Comparison of ENCODE assay signal across 24 mouse cellular contexts in genomic region chr3:97044188-97044587, GRCm38 (mm10).
DNase-seq lines count a peak whose midpoint lies in the region; ATAC-seq and TF ChIP-seq lines count a peak whose summit lies in the region.
"Had no signal": no experiment of that assay in that cellular context is flagged by ENCODE, and none has a peak within 500 bp of the region (broad histone marks: within the 10 kb centered on the region; RNA-seq: fewer than 3 reads in every experiment).

No protein-coding gene starts in this region.

- dilution Hi-C loops in CH12.LX (cut with MboI; ENCODE audit: extremely low pct_ligation_motif_present, extremely low pct_unique_long_range_greater_than_20kb, low sequenced_read_pairs), result no loop called here

- DNase-seq in adrenal gland, postnatal 14 days, result peak; percentile 11
- no peak for DNase-seq in adrenal gland, postnatal 36 days
- peak; percentile 47 for DNase-seq in lung, postnatal 14 days
- DNase-seq in lung, postnatal 0 days (ENCODE audit: low spot score), result no peak
- DNase-seq in CH12.LX (ENCODE audit: extremely low read depth), result peak; percentile 6
- DNase-seq in lung, postnatal 36 days, result peak; percentile 69
- no peak for DNase-seq in right cerebral cortex, postnatal 25 days
- DNase-seq: cerebellum, adult 11-12 months; cerebellum, postnatal 25 days; embryo, embryonic 11 days; gastrocnemius, adult 2 months; heart, postnatal 10 days; layer of hippocampus, adult 9-11 months; liver, embryonic 13.5 days; lung, embryonic 14.5 days; midbrain, embryonic 14.5 days; right cerebral cortex, postnatal 4 days had no signal

- no peaks in the 10 kb centered on the region for H3K36me3 ChIP-seq in lung, postnatal 0 days (ENCODE audit: insufficient read depth, low read length)
- no peaks in the 10 kb centered on the region for H3K36me3 ChIP-seq in CH12.LX (replicated peaks in 1 of 2; ENCODE audit: control insufficient read depth in 1 of 2, insufficient read depth in 1 of 2, low read length in 1 of 2)
- H3K36me3 ChIP-seq: embryonic facial prominence, embryonic 15.5 days; kidney, embryonic 15.5 days; limb, embryonic 13.5 days; liver, embryonic 13.5 days had no signal

- H3K4me3 ChIP-seq in lung, postnatal 0 days (ENCODE audit: low read depth, low read length), result no peak overlapping the region
- no peak overlapping the region for H3K4me3 ChIP-seq in CH12.LX (replicated peaks in 1 of 3; ENCODE audit: low read depth in 2 of 3, low read length in 2 of 3, poor library complexity in 1 of 3)
- H3K4me3 ChIP-seq: embryonic facial prominence, embryonic 15.5 days; gastrocnemius, adult 2 months; heart, embryonic 10.5 days; kidney, embryonic 15.5 days; limb, embryonic 13.5 days; liver, embryonic 13.5 days had no signal

- H3K9me3 ChIP-seq in lung, postnatal 0 days (ENCODE audit: low read length), result no peaks in the 10 kb centered on the region
- H3K9me3 ChIP-seq in CH12.LX (replicated peaks; ENCODE audit: low read length), result peaks cover 3% of the 10 kb centered on the region
- H3K9me3 ChIP-seq: embryonic facial prominence, embryonic 15.5 days; heart, embryonic 10.5 days; kidney, embryonic 15.5 days; limb, embryonic 13.5 days; liver, embryonic 13.5 days had no signal

- no peak for ATAC-seq in lung, postnatal 0 days
- ATAC-seq: forebrain, embryonic 14.5 days; hindbrain, postnatal 0 days; intestine, postnatal 0 days had no signal

- no peaks in the 10 kb centered on the region for H3K4me1 ChIP-seq in lung, postnatal 0 days (ENCODE audit: insufficient read depth, low read depth, low read length)
- H3K4me1 ChIP-seq in CH12.LX (ENCODE audit: control insufficient read depth in 1 of 2, insufficient read depth in 2 of 2), result peaks cover 0 to 8% of the 10 kb centered on the region in 2 experiments; a peak in 2 of 4 replicates
- H3K4me1 ChIP-seq: embryonic facial prominence, embryonic 15.5 days; kidney, embryonic 15.5 days had no signal

- H3K79me2 ChIP-seq in CH12.LX (replicated peaks; ENCODE audit: control insufficient read depth, extremely low read depth, insufficient read depth, poor library complexity, severe bottlenecking), result no peaks in the 10 kb centered on the region

- no peak for TF ChIP-seq CTCF in lung, postnatal 0 days (IDR thresholded peaks at IDR 0.05)
- no peak for TF ChIP-seq CTCF in CH12.LX (conservative IDR thresholded peaks at IDR 0.05 in 1 of 2, IDR thresholded peaks at IDR 0.05 in 1 of 2; ENCODE audit: low read depth in 2 of 2, low read length in 2 of 2)

- TF ChIP-seq RAD21 in CH12.LX (IDR thresholded peaks at IDR 0.05; ENCODE audit: low read depth, low read length), result no peak

- no peak for TF ChIP-seq POLR2A in CH12.LX (IDR thresholded peaks at IDR 0.05; ENCODE audit: low read depth, low read length)

- H3K27me3 ChIP-seq in lung, postnatal 0 days (replicated peaks; ENCODE audit: insufficient read depth, low read length), result no peaks in the 10 kb centered on the region
- H3K27me3 ChIP-seq in CH12.LX (replicated peaks), result no peaks in the 10 kb centered on the region
- H3K27me3 ChIP-seq: embryonic facial prominence, embryonic 15.5 days; kidney, embryonic 15.5 days; limb, embryonic 13.5 days; liver, embryonic 13.5 days had no signal

- no peak; the same call in 1 of the 2 replicates for TF ChIP-seq EP300 in lung, postnatal 0 days (IDR thresholded peaks at IDR 0.05)
- no peak for TF ChIP-seq EP300 in CH12.LX (IDR thresholded peaks at IDR 0.05; ENCODE audit: low read length)

- WGBS in lung, postnatal 0 days, result 40% methylated on average over 5 of the region's 5 CpGs

- in situ Hi-C loops in CH12.LX (cut with MboI; ENCODE audit: low pct_ligation_motif_present, low pct_unique_long_range_greater_than_20kb, low sequenced_read_pairs), result no loop called here

- no peak overlapping the region for H3K27ac ChIP-seq in lung, postnatal 0 days (ENCODE audit: low read length)
- H3K27ac ChIP-seq in CH12.LX (ENCODE audit: insufficient read depth, low read depth), result no peak overlapping the region
- H3K27ac ChIP-seq: embryonic facial prominence, embryonic 15.5 days; gastrocnemius, adult 2 months; heart, embryonic 10.5 days; hindbrain, postnatal 0 days; kidney, embryonic 15.5 days; limb, embryonic 13.5 days; liver, embryonic 13.5 days had no signal

- H3K9ac ChIP-seq in lung, postnatal 0 days (replicated peaks; ENCODE audit: low read depth), result no peak overlapping the region
- H3K9ac ChIP-seq in CH12.LX (ENCODE audit: insufficient read depth, low read depth), result no peak overlapping the region
- H3K9ac ChIP-seq: embryonic facial prominence, embryonic 15.5 days; kidney, embryonic 15.5 days; limb, embryonic 13.5 days; liver, embryonic 13.5 days; lung, embryonic 14.5 days had no signal

- H3K4me2 ChIP-seq in lung, postnatal 0 days (replicated peaks; ENCODE audit: low read depth, low read length), result no peak overlapping the region
- no peak overlapping the region for H3K4me2 ChIP-seq in CH12.LX (ENCODE audit: insufficient read depth, low read depth, poor library complexity, severe bottlenecking)
- H3K4me2 ChIP-seq: embryonic facial prominence, embryonic 15.5 days; kidney, embryonic 15.5 days; limb, embryonic 13.5 days; liver, embryonic 13.5 days; lung, embryonic 14.5 days had no signal

TF ChIP-seq in CH12.LX, 34 proteins besides CTCF, POLR2A, EP300 and RAD21:
- no peak for TF ChIP-seq NELFE (IDR thresholded peaks at IDR 0.05; ENCODE audit: low read depth, low read length)
- TF ChIP-seq SMC3 (IDR thresholded peaks at IDR 0.05; ENCODE audit: low read depth, low read length), result no peak
- no peak for TF ChIP-seq CHD2 (IDR thresholded peaks at IDR 0.05; ENCODE audit: low read length)
- TF ChIP-seq JUN (IDR thresholded peaks at IDR 0.05; ENCODE audit: insufficient read depth, low read depth, low read length), result no peak
- no peak for TF ChIP-seq MAX (IDR thresholded peaks at IDR 0.05; ENCODE audit: low read length)
- TF ChIP-seq ZNF384 (IDR thresholded peaks at IDR 0.05; ENCODE audit: low read depth, low read length), result no peak
- no peak for TF ChIP-seq ETS1 (conservative IDR thresholded peaks at IDR 0.05; ENCODE audit: low read depth, low read length)
- TF ChIP-seq NRF1 (IDR thresholded peaks at IDR 0.05; ENCODE audit: low read depth, low read length), result no peak
- no peak for TF ChIP-seq ZC3H11A (IDR thresholded peaks at IDR 0.05; ENCODE audit: low read depth, low read length)
- no peak for TF ChIP-seq MAZ (IDR thresholded peaks at IDR 0.05; ENCODE audit: low read depth, low read length)
- TF ChIP-seq ELF1 (IDR thresholded peaks at IDR 0.05; ENCODE audit: low read depth, low read length), result no peak
- TF ChIP-seq ZKSCAN1 (IDR thresholded peaks at IDR 0.05; ENCODE audit: borderline replicate concordance, low read depth, low read length), result no peak
- no peak for TF ChIP-seq MXI1 (IDR thresholded peaks at IDR 0.05; ENCODE audit: low read depth, low read length)
- TF ChIP-seq MYC (IDR thresholded peaks at IDR 0.05; ENCODE audit: low read depth, low read length), result no peak
- TF ChIP-seq MAFK (IDR thresholded peaks at IDR 0.05; ENCODE audit: insufficient replicate concordance, low read length), result no peak
- TF ChIP-seq BHLHE40 (IDR thresholded peaks at IDR 0.05; ENCODE audit: low read depth, low read length), result no peak
- no peak for TF ChIP-seq SIN3A (IDR thresholded peaks at IDR 0.05; ENCODE audit: low read length)

Comparison
In these comparisons a context has a peak if more than half of its experiments do, and no peak if none do; other contexts are left out.
1. DNase-seq: peak in adrenal gland, postnatal 14 days (single experiment), lung, postnatal 14 days (single experiment), CH12.LX (single experiment) and lung, postnatal 36 days (single experiment); none in adrenal gland, postnatal 36 days (0 of 2), lung, postnatal 0 days (single experiment) and right cerebral cortex, postnatal 25 days (single experiment).